Mouse (Mus musculus): Measurements from ENCODE around the gene Ube2ql1.

DNA sequence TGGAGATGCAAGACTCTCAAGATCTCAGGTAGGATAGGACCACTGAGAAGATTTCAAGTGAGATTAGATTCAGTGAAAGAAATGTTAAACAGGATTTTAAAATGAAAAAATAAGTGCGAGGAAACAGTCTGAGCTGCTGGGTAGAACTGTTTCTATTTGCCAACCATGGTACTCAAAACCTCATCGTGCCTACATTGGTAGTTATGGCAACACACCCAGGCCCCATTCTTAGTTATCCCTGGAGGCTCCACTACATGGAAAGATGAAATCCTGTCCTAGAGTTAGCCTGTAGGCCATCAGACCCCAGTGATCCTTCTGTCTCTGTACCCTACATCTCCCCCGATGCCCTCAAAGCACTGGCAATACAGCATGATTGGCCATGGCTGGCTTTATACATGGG lies 14.3 kb downstream of the Ube2ql1 start:
- TF ChIP-seq CTCF (IDR thresholded peaks at IDR 0.05; ENCODE audit: low read depth, low read length) (no peak), POLR2A (IDR thresholded peaks at IDR 0.05; ENCODE audit: extremely low read depth, insufficient read depth, low read length) (no peak)

Measured in liver, adult 2 months (tissue).